Mouse (Mus musculus) adrenal gland, adult 2 months (tissue): Measurements from ENCODE around the gene Siglecf. TPM values are rescaled to one million over a fixed set of nuclear protein-coding genes. Genes with fewer than 3 reads are reported as not detected.
A peak's percentile ranks its signal among the peaks of the same experiment; 100 is the strongest.
"Not testable (repeated sequence)": the region's sequence is repeated elsewhere in the genome, so short reads cannot be mapped to it uniquely, and the experiment has no call there.

Experiments used
- DNase-seq: peaks from one replicate; pipeline ENCODE4 v3.0.0; 2021
- long read RNA-seq: library from polyadenylated mRNA; stranded (forward); transcript quantifications from one replicate; pipeline ENCODE4 v2.0.0, GENCODE M21; 2021
- polyA plus RNA-seq: library from polyadenylated mRNA; depleted of rRNA; stranded (reverse); fragments of >200 nt; gene quantifications from 2 replicates; pipeline ENCODE4 v1.2.3, GENCODE M21; 2012; rRNA removed
- total RNA-seq, 2 experiments: library from RNA; stranded (reverse); gene quantifications; 2 replicates each; pipeline ENCODE4 v1.2.3; 2021

The Siglecf gene
- total RNA-seq (not detected), polyA plus RNA-seq (0.04 and 0.18 TPM in 2 replicates)
- long read RNA-seq, result 0 reads

GRCm38 (mm10) chr7:43351154-43351553, at the start of gene Siglecf:
Gene Siglecf, plus strand, starts transcription at chr7:43351341.
- no peak for DNase-seq

DNA sequence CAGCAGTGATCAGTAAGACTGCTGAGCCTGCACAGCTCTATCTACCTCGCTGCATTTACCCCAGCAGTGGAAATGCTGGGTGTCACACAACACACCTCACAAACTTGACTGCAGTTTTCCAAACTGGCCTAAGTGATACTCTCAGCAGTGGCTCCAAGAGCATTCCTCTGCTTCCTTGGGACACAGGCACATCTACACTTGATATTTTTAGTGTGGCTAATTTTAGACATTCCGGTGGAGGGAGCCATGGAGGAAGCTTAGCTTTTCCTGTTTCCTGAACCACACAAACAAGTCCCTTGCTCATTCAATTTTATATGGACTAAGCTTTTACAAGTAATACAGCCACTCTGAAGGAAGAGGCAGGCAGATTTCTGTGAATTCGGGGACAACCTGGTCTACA, 45.9 kb upstream of the Siglecf start:
- peak; percentile 32 for DNase-seq

- DNase-seq, result peak; percentile 34
Measured at GRCm38 (mm10) chr7:43309069-43309468, 42.1 kb upstream of the Siglecf start.

DNA sequence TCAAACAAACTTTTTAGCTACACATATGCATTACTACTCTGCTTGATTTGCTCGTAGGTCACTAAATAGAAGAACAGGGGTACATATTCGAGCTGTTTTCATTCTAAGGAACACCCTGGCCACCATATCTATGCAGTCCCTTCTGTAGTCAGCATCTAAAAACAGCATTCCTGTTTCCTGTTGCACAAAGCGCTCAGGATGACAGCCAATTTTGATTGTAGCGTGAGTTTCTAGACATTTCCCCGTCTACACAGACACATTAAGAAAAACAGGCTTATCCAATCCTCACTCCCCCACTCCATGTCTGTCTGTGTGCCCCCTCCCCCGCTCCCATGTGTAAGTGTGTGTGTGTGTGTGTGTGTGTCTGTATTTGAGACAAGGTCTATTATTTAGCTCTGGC, 39.5 kb upstream of the Siglecf start:
- DNase-seq, result no peak

- no peak for DNase-seq
Measured at GRCm38 (mm10) chr7:43312386-43313012, 38.6 kb upstream of the Siglecf start.

DNA sequence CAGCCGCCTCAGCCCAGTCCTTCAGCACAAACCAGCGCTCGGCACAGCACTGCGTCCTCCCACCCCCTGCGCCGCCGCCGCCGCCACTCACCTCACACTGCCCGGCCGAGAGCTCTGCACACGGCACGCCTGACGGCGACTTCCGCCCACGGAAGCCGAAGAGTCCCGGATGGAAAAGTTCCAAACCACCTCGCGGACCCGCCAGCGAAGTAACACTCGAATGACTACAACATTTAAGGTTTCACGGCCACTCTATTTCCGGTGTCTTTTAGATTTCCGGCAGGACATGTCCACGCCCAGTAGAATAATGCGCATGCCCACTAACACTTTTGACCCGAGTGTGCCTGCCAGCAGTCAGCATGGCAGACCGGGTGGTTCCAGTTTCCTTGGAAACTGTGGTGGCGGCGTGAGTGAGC, 38.1 kb upstream of the Siglecf start, which contains the start of gene Zfp715:
Gene Zfp715, minus strand, starts transcription at position 282 of the 416 bp plus-strand sequence.
- peak; percentile 95 for DNase-seq

- DNase-seq, result no peak
Measured at GRCm38 (mm10) chr7:43326223-43326780, 24.8 kb upstream of the Siglecf start.

DNA sequence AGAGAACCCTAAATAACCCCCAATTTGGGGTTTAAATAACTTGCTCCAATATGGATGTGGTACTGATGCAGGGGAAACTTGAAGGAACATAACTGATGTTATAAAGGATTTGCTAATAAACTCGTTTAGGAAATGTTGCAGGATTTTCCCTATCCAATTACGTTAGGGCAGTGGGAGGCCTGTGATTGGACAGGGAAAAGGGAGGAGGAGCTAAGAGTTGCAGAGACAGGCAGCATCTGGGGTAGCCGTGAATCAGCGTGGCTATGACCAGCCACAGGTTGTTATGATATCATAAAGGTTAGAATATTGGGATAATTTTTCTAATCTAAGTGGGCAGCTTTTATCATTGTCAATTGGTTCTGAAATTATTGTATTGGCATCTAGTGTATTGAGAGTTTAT, 23.0 kb upstream of the Siglecf start:
- no peak for DNase-seq

DNA sequence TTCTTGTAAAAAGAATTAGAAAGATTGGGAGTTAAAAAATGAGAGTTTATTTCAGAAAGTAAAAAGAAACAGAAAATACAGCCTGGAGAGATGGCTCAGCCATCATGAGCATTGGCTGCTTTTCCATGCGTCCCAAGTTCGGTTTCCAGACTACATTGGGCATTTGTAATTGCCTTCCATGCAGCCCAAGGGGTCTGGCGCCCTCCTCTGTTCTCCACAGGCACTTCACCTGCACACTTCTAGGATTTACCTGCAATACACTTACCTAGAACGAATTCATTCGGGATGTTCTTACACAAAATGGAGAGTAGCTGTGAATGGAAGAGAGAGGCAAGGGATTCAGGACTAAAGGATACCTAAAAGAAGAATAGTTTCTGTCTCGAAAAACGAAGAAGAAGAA, 17.9 kb upstream of the Siglecf start:
- peak; percentile 12 for DNase-seq

DNA sequence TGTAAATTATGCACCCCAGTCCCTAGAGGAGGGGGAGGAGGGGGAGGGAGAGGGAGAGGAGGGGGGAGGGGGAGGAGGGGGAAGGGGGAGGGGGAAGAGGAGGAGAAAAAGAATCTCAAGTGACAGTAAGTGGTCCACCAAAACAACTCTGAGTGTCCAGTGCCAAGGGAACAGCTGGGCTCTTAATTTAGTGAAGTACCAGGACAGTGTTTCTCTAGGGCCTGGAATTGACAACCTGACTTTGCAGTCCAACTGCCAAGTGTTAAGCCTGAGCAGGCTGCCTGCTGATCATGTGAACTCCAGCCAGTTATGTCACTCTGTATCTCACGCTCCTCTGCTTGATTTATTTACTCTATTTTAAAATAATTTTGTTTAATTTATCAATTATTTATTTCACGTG, 17.2 kb upstream of the Siglecf start:
- no peak for DNase-seq

GRCm38 (mm10) chr7:43340771-43341170, 10.4 kb upstream of the Siglecf start:
- DNase-seq, result no peak

- DNase-seq, result no peak
Measured at GRCm38 (mm10) chr7:43343191-43343590, 8.0 kb upstream of the Siglecf start.

DNA sequence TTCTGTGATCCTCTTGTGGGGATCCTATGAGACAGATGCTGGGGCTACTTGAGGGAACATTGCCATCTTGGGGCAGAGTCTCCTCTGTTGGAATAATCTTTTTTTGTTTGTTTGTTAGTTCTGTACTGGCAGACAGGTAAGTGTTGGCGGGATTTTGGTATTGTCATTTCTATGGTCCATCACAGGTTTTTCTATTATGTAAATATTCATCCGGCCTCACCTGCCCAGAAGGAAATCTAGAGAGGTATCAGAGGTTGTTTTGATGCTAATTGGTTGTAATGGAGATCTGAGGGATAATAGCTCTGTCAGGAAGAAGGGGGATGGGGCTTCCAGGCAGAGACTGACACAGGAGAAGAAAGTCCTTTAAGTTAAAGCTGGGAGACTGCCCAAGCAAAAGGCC, 7.1 kb upstream of the Siglecf start:
- DNase-seq, result no peak

DNA sequence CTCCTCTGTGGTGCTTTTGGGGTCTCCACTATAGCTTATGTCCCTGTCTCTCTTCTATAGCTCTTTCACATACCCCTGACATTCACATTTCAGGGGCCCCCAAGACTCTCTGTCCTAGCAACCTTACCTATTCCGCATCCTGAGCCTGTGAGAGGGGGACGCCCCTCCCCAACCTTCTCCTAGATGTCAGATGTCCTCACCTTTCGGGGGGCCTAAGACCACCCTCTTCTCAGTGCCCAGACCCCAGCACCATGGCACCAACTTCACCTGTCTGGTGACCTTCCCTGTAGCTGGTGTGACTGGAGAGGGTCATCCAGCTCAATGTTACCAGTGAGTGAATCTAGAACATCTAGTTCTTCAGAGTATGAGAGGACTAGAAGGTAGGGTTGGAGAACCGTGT, 6.7 kb upstream of the Siglecf start:
- DNase-seq, result no peak

- no peak for DNase-seq
Measured at GRCm38 (mm10) chr7:43346148-43346547, 5.0 kb upstream of the Siglecf start.

DNA sequence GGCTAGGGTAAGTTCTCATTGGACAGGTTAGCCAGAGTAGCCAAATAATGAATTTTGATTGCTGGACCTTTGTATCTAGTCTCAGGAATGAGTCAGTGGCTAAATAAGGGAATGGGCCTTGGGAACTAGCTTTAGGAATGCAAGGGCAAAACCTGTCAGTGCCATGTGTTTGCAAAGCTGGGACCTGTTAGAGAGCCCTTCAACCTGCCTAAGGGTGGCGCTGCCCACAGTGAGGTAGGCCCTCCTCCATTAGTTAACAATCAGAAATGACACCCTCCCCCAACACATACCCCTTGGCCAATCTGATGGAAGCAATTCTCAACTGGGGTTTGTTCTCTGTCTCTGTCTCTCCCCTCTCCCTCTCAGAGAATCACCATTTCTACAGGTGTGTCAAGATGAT, 4.6 kb upstream of the Siglecf start:
- peak; percentile 66 for DNase-seq

GRCm38 (mm10) chr7:43349623-43350022, 1.5 kb upstream of the Siglecf start:
- DNase-seq, result not testable (repeated sequence)

DNA sequence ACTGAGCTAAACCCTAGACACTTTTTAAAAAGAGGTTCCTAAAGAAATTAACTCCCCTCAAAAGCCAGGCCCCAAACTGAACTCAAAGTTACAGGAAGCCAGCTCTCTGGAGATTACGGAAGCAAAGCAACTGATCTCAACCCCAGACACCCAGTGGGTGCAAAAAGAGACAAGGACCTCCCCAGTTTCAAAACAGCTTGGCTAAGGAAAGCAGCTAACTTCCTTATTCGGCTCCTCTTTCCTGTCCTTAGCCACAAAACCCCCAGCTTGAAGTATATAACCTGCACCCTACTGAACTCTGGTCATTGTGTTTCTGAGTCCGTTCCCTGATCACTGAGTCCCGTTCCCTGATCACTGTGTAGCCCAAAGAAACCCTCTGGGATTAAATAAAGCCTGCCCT, 2.0 kb downstream of the Siglecf start:
- DNase-seq, result no peak

- DNase-seq, result no peak
Measured at GRCm38 (mm10) chr7:43353758-43354157, 2.6 kb downstream of the Siglecf start.

GRCm38 (mm10) chr7:43354893-43355835, 4.0 kb downstream of the Siglecf start:
- DNase-seq, result no peak

GRCm38 (mm10) chr7:43358556-43358955, 7.4 kb downstream of the Siglecf start:
- peak; percentile 74 for DNase-seq

GRCm38 (mm10) chr7:43361442-43361841, 10.3 kb downstream of the Siglecf start:
- no peak for DNase-seq

GRCm38 (mm10) chr7:43362021-43362420, 10.9 kb downstream of the Siglecf start:
- no peak for DNase-seq
